Mouse (Mus musculus): ENCODE measurements around the gene Rrp12. TPM values are rescaled to one million over a fixed set of nuclear protein-coding genes. Genes with fewer than 3 reads are reported as not detected.

The Rrp12 gene
- total RNA-seq, 2 experiments from 2014 or later = 10.4 to 18.9 TPM

GRCm38 (mm10) chr19:41830106-41831031, 65.6 kb downstream of the Rrp12 start:
- ATAC-seq (replicated peaks; ENCODE audit: poor library complexity) = peak; percentile 45

- peak; percentile 79 for ATAC-seq (replicated peaks; ENCODE audit: poor library complexity)
These were observed 66.4 kb downstream of the Rrp12 start, which contains the start of gene Frat1 for GRCm38 (mm10) chr19:41829381-41830105. Frat1 (plus strand) TSS chr19:41829970.

- ATAC-seq (replicated peaks; ENCODE audit: poor library complexity) = no peak
These were observed 67.0 kb downstream of the Rrp12 start for GRCm38 (mm10) chr19:41828941-41829340.

- no peak for ATAC-seq (replicated peaks; ENCODE audit: poor library complexity)
These were observed 69.4 kb downstream of the Rrp12 start for GRCm38 (mm10) chr19:41826529-41826928.

- ATAC-seq (replicated peaks; ENCODE audit: poor library complexity) = peak; percentile 39; the same call in 1 of the 2 replicates
These were observed 71.0 kb downstream of the Rrp12 start for GRCm38 (mm10) chr19:41824950-41825349.

- ATAC-seq (replicated peaks; ENCODE audit: poor library complexity) = no peak
These were observed 73.4 kb downstream of the Rrp12 start for GRCm38 (mm10) chr19:41822589-41822988.

- ATAC-seq (replicated peaks; ENCODE audit: poor library complexity) = no peak
These were observed 74.5 kb downstream of the Rrp12 start for GRCm38 (mm10) chr19:41821436-41821835.

GRCm38 (mm10) chr19:41818749-41819148, 77.2 kb downstream of the Rrp12 start:
- ATAC-seq (replicated peaks; ENCODE audit: poor library complexity) = no peak

GRCm38 (mm10) chr19:41817325-41817724, 78.6 kb downstream of the Rrp12 start:
- ATAC-seq (replicated peaks; ENCODE audit: poor library complexity) = no peak

GRCm38 (mm10) chr19:41816915-41817314, 79.1 kb downstream of the Rrp12 start:
- no peak for ATAC-seq (replicated peaks; ENCODE audit: poor library complexity)

- no peak for ATAC-seq (replicated peaks; ENCODE audit: poor library complexity)
These were observed 79.6 kb downstream of the Rrp12 start for GRCm38 (mm10) chr19:41816410-41816809.

- ATAC-seq (replicated peaks; ENCODE audit: poor library complexity) = peak; percentile 69
These were observed 82.6 kb downstream of the Rrp12 start for GRCm38 (mm10) chr19:41813374-41813773.

Other genes with a start within 250 kb of the Rrp12 start
- gene Slit1, start 152.5 kb downstream of the Rrp12 start, total RNA-seq (2015) = not detected in 2 replicates
- 0.03 and 0.29 TPM in 2 replicates for gene Slit1, start 152.5 kb downstream of the Rrp12 start, total RNA-seq (2017)
- 48.6 and 50.6 TPM in 2 replicates for gene Arhgap19, start 94.1 kb downstream of the Rrp12 start, total RNA-seq (2015)
- 56.7 and 57.3 TPM in 2 replicates for gene Arhgap19, start 94.1 kb downstream of the Rrp12 start, total RNA-seq (2017)
- gene Frat1, start 66.2 kb downstream of the Rrp12 start, total RNA-seq (2015) = 9.1 TPM in 2 replicates
- 9.5 and 11.7 TPM in 2 replicates for gene Frat1, start 66.2 kb downstream of the Rrp12 start, total RNA-seq (2017)
- gene Frat2, start 48.0 kb downstream of the Rrp12 start, total RNA-seq (2015) = 25.2 and 27.8 TPM in 2 replicates
- 28.2 and 29.8 TPM in 2 replicates for gene Frat2, start 48.0 kb downstream of the Rrp12 start, total RNA-seq (2017)
- gene Pgam1, start 15.8 kb upstream of the Rrp12 start, total RNA-seq (2015) = 1,044 and 1,130 TPM in 2 replicates
- gene Pgam1, start 15.8 kb upstream of the Rrp12 start, total RNA-seq (2017) = 398 and 472 TPM in 2 replicates
- 90.1 and 96.9 TPM in 2 replicates for gene Exosc1, start 37.2 kb upstream of the Rrp12 start, total RNA-seq (2015)
- 73.3 and 75.7 TPM in 2 replicates for gene Exosc1, start 37.2 kb upstream of the Rrp12 start, total RNA-seq (2017)
- 52.7 and 54.9 TPM in 2 replicates for gene Zdhhc16, start 37.3 kb upstream of the Rrp12 start, total RNA-seq (2015)
- gene Zdhhc16, start 37.3 kb upstream of the Rrp12 start, total RNA-seq (2017) = 33.5 and 39.1 TPM in 2 replicates
- 15.8 and 16.2 TPM in 2 replicates for gene Mms19, start 85.0 kb upstream of the Rrp12 start, total RNA-seq (2015)
- 25.2 and 43.2 TPM in 2 replicates for gene Mms19, start 85.0 kb upstream of the Rrp12 start, total RNA-seq (2017)
- 11.2 and 13.4 TPM in 2 replicates for gene Ubtd1, start 85.6 kb upstream of the Rrp12 start, total RNA-seq (2015)
- 11.9 and 12.3 TPM in 2 replicates for gene Ubtd1, start 85.6 kb upstream of the Rrp12 start, total RNA-seq (2017)
- gene Ankrd2, start 139.8 kb upstream of the Rrp12 start, total RNA-seq (2015) = not detected in 2 replicates
- gene Ankrd2, start 139.8 kb upstream of the Rrp12 start, total RNA-seq (2017) = not detected in 2 replicates
- gene Hoga1, start 149.4 kb upstream of the Rrp12 start, total RNA-seq (2015) = 0.20 TPM in 1 of 2 replicates, not detected in the other
- gene Hoga1, start 149.4 kb upstream of the Rrp12 start, total RNA-seq (2017) = 0.24 and 0.33 TPM in 2 replicates
- gene 4933411K16Rik, start 156.1 kb upstream of the Rrp12 start, total RNA-seq (2015) = not detected in 2 replicates
- not detected in 2 replicates for gene 4933411K16Rik, start 156.1 kb upstream of the Rrp12 start, total RNA-seq (2017)
- 0.67 and 1.4 TPM in 2 replicates for gene Morn4, start 190.2 kb upstream of the Rrp12 start, total RNA-seq (2015)
- gene Morn4, start 190.2 kb upstream of the Rrp12 start, total RNA-seq (2017) = 0.30 and 0.54 TPM in 2 replicates
- 8.9 and 9.4 TPM in 2 replicates for gene Pi4k2a, start 194.3 kb upstream of the Rrp12 start, total RNA-seq (2015)
- gene Pi4k2a, start 194.3 kb upstream of the Rrp12 start, total RNA-seq (2017) = 5.5 and 7.4 TPM in 2 replicates
- gene Avpi1, start 232.9 kb upstream of the Rrp12 start, total RNA-seq (2015) = 5.0 and 7.3 TPM in 2 replicates
- gene Avpi1, start 232.9 kb upstream of the Rrp12 start, total RNA-seq (2017) = 4.9 and 5.4 TPM in 2 replicates